Mouse (Mus musculus): Measurements from ENCODE around the gene Cfap298. TPM values are rescaled to one million over a fixed set of nuclear protein-coding genes. Genes with fewer than 3 reads are reported as not detected.
A peak's percentile ranks its signal among the peaks of the same experiment; 100 is the strongest.

The Cfap298 gene
- polyA plus RNA-seq, 1 experiment, result 28.2 TPM

GRCm38 (mm10) chr16:90893019-90893418 is 41.9 kb downstream of the Cfap298 start:
- Histone ChIP-seq H3K4me1 (ENCODE audit: control insufficient read depth, insufficient read depth, low read length) (peaks cover 2% of the 10 kb centered on the region; the same call in 1 of the 2 replicates), H3K27ac (ENCODE audit: insufficient read depth, low read length) (no peak overlapping the region), H3K4me3 (ENCODE audit: insufficient read depth, low read length) (no peak overlapping the region)
- no peak for TF ChIP-seq POLR2A (IDR thresholded peaks at IDR 0.05; ENCODE audit: low read depth, low read length)
- no peak for TF ChIP-seq CTCF (IDR thresholded peaks at IDR 0.05; ENCODE audit: borderline replicate concordance, insufficient read depth, low read length)

GRCm38 (mm10) chr16:90892081-90892480 is 42.8 kb downstream of the Cfap298 start:
- H3K27ac ChIP-seq (ENCODE audit: insufficient read depth, low read length), result no peak overlapping the region
- peaks cover 2% of the 10 kb centered on the region; the same call in 1 of the 2 replicates for H3K4me1 ChIP-seq (ENCODE audit: control insufficient read depth, insufficient read depth, low read length)
- H3K4me3 ChIP-seq (ENCODE audit: insufficient read depth, low read length), result no peak overlapping the region
- TF ChIP-seq POLR2A (IDR thresholded peaks at IDR 0.05; ENCODE audit: low read depth, low read length) (no peak), CTCF (IDR thresholded peaks at IDR 0.05; ENCODE audit: borderline replicate concordance, insufficient read depth, low read length) (no peak)

GRCm38 (mm10) chr16:90891601-90892000 is 43.3 kb downstream of the Cfap298 start:
- TF ChIP-seq CTCF (IDR thresholded peaks at IDR 0.05; ENCODE audit: borderline replicate concordance, insufficient read depth, low read length) (no peak), POLR2A (IDR thresholded peaks at IDR 0.05; ENCODE audit: low read depth, low read length) (no peak)
- Histone ChIP-seq H3K27ac (ENCODE audit: insufficient read depth, low read length) (no peak overlapping the region), H3K4me1 (ENCODE audit: control insufficient read depth, insufficient read depth, low read length) (peaks cover 2% of the 10 kb centered on the region; the same call in 1 of the 2 replicates), H3K4me3 (ENCODE audit: insufficient read depth, low read length) (no peak overlapping the region)

- Histone ChIP-seq H3K27ac (ENCODE audit: insufficient read depth, low read length) (no peak overlapping the region), H3K4me1 (ENCODE audit: control insufficient read depth, insufficient read depth, low read length) (peaks cover 4% of the 10 kb centered on the region; the same call in 1 of the 2 replicates), H3K4me3 (ENCODE audit: insufficient read depth, low read length) (no peak overlapping the region)
- TF ChIP-seq POLR2A (IDR thresholded peaks at IDR 0.05; ENCODE audit: low read depth, low read length) (no peak), CTCF (IDR thresholded peaks at IDR 0.05; ENCODE audit: borderline replicate concordance, insufficient read depth, low read length) (no peak)
Measured at GRCm38 (mm10) chr16:90890683-90891082, 44.2 kb downstream of the Cfap298 start.

- Histone ChIP-seq H3K4me1 (ENCODE audit: control insufficient read depth, insufficient read depth, low read length) (peaks cover 6% of the 10 kb centered on the region; the same call in 1 of the 2 replicates), H3K27ac (ENCODE audit: insufficient read depth, low read length) (peak overlapping the region; percentile 71), H3K4me3 (ENCODE audit: insufficient read depth, low read length) (no peak overlapping the region)
- TF ChIP-seq POLR2A (IDR thresholded peaks at IDR 0.05; ENCODE audit: low read depth, low read length), result no peak
- TF ChIP-seq CTCF (IDR thresholded peaks at IDR 0.05; ENCODE audit: borderline replicate concordance, insufficient read depth, low read length), result no peak
Measured at GRCm38 (mm10) chr16:90885781-90886565, 48.9 kb downstream of the Cfap298 start.

GRCm38 (mm10) chr16:90885351-90885750 is 49.6 kb downstream of the Cfap298 start:
- no peak overlapping the region for H3K4me3 ChIP-seq (ENCODE audit: insufficient read depth, low read length)
- no peak for TF ChIP-seq CTCF (IDR thresholded peaks at IDR 0.05; ENCODE audit: borderline replicate concordance, insufficient read depth, low read length)
- no peak for TF ChIP-seq POLR2A (IDR thresholded peaks at IDR 0.05; ENCODE audit: low read depth, low read length)
- peaks cover 6% of the 10 kb centered on the region; the same call in 1 of the 2 replicates for H3K4me1 ChIP-seq (ENCODE audit: control insufficient read depth, insufficient read depth, low read length)
- peak overlapping the region; percentile 71 for H3K27ac ChIP-seq (ENCODE audit: insufficient read depth, low read length)

- Histone ChIP-seq H3K4me1 (ENCODE audit: control insufficient read depth, insufficient read depth, low read length) (peaks cover 6% of the 10 kb centered on the region; the same call in 1 of the 2 replicates), H3K27ac (ENCODE audit: insufficient read depth, low read length) (peak overlapping the region; percentile 36), H3K4me3 (ENCODE audit: insufficient read depth, low read length) (no peak overlapping the region)
- TF ChIP-seq POLR2A (IDR thresholded peaks at IDR 0.05; ENCODE audit: low read depth, low read length), result no peak
- TF ChIP-seq CTCF (IDR thresholded peaks at IDR 0.05; ENCODE audit: borderline replicate concordance, insufficient read depth, low read length), result no peak
Measured at GRCm38 (mm10) chr16:90882501-90882977, 52.4 kb downstream of the Cfap298 start.

- no peak overlapping the region for H3K27ac ChIP-seq (ENCODE audit: insufficient read depth, low read length)
- H3K4me1 ChIP-seq (ENCODE audit: control insufficient read depth, insufficient read depth, low read length), result 0 out of 2 replicates have a peak, but pooled peaks cover 4% of the 10 kb centered on the region
- H3K4me3 ChIP-seq (ENCODE audit: insufficient read depth, low read length), result no peak overlapping the region
- TF ChIP-seq CTCF (IDR thresholded peaks at IDR 0.05; ENCODE audit: borderline replicate concordance, insufficient read depth, low read length) (no peak), POLR2A (IDR thresholded peaks at IDR 0.05; ENCODE audit: low read depth, low read length) (no peak)
Measured at GRCm38 (mm10) chr16:90878135-90878860, 56.6 kb downstream of the Cfap298 start.

Other genes starting within 250 kb of the Cfap298 start
- 16.7 and 17.5 TPM in 2 replicates for gene Mis18a, start 207.7 kb downstream of the Cfap298 start, polyA plus RNA-seq (2011; ENCODE audit: insufficient read length, low read depth, missing spikeins)
- gene Mrap, start 196.9 kb downstream of the Cfap298 start, polyA plus RNA-seq (2011; ENCODE audit: insufficient read length, low read depth, missing spikeins), result not detected in 2 replicates
- 6.2 and 6.7 TPM in 2 replicates for gene Urb1, start 124.7 kb downstream of the Cfap298 start, polyA plus RNA-seq (2011; ENCODE audit: insufficient read length, low read depth, missing spikeins)
- 1.7 and 2.0 TPM in 2 replicates for gene Eva1c, start 108.4 kb downstream of the Cfap298 start, polyA plus RNA-seq (2011; ENCODE audit: insufficient read length, low read depth, missing spikeins)
- gene Synj1, start 76.2 kb upstream of the Cfap298 start, polyA plus RNA-seq (2011; ENCODE audit: insufficient read length, low read depth, missing spikeins), result 20.0 and 22.7 TPM in 2 replicates
- gene Paxbp1, start 109.4 kb upstream of the Cfap298 start, polyA plus RNA-seq (2011; ENCODE audit: insufficient read length, low read depth, missing spikeins), result 60.7 and 90.4 TPM in 2 replicates
- gene 4932438H23Rik, start 160.0 kb upstream of the Cfap298 start, polyA plus RNA-seq (2011; ENCODE audit: insufficient read length, low read depth, missing spikeins), result 0.27 TPM in 1 of 2 replicates, not detected in the other